Mouse (Mus musculus): ENCODE results near the gene Arid3a.

Gene Arid3a

GRCm38 (mm10) chr10:79991099-79991498, 64.3 kb downstream of the Arid3a start:
- in situ Hi-C loops (cut with MboI, MseI): loop anchor here in 1 of 2 experiments (5.0 kb wide), 1 partner anchor 66 kb away; no protein-coding TSS in a partner anchor

- in situ Hi-C loops (cut with MboI, MseI): loop anchor here in 1 of 2 experiments (5.0 kb wide), 1 partner anchor 66 kb away; no protein-coding TSS in a partner anchor
Observed at GRCm38 (mm10) chr10:79991548-79991947, 64.7 kb downstream of the Arid3a start.

GRCm38 (mm10) chr10:79994397-79995115, 67.7 kb downstream of the Arid3a start:
- in situ Hi-C loops (cut with MboI, MseI): loop anchor here in 1 of 2 experiments (5.0 kb wide), 1 partner anchor 63 kb away; no protein-coding TSS in a partner anchor

GRCm38 (mm10) chr10:79995636-79996035, 68.8 kb downstream of the Arid3a start:
- in situ Hi-C loops (cut with MboI, MseI): no loop called here

GRCm38 (mm10) chr10:79996272-79997033, 69.6 kb downstream of the Arid3a start, which contains the start of gene Abca7:
Abca7 (plus strand) TSS chr10:79996494.
- in situ Hi-C loops (cut with MboI, MseI): no loop called here

GRCm38 (mm10) chr10:79997034-79997760, 70.4 kb downstream of the Arid3a start:
- in situ Hi-C loops (cut with MboI, MseI): no loop called here

- in situ Hi-C loops (cut with MboI, MseI): no loop called here
Observed at GRCm38 (mm10) chr10:79997819-79998218, 71.0 kb downstream of the Arid3a start.

GRCm38 (mm10) chr10:80001945-80002344, 75.1 kb downstream of the Arid3a start:
- in situ Hi-C loops (cut with MboI, MseI): no loop called here

GRCm38 (mm10) chr10:80002829-80003228, 76.0 kb downstream of the Arid3a start:
- in situ Hi-C loops (cut with MboI, MseI): no loop called here

- in situ Hi-C loops (cut with MboI, MseI): no loop called here
Observed at GRCm38 (mm10) chr10:80003374-80004232, 76.8 kb downstream of the Arid3a start.

- in situ Hi-C loops (cut with MboI, MseI): no loop called here
Observed at GRCm38 (mm10) chr10:80004233-80004705, 77.4 kb downstream of the Arid3a start.
